Mouse (Mus musculus): ENCODE data around the gene Klc4. TPM values are rescaled to one million over a fixed set of nuclear protein-coding genes. Genes with fewer than 3 reads are reported as not detected.
A peak's percentile ranks its signal among the peaks of the same experiment; 100 is the strongest.

Klc4 gene
- polyA plus RNA-seq, 1 experiment from 2014 or later = 22.5 TPM

GRCm38 (mm10) chr17:46674530-46675283 lies 28.9 kb upstream of the Klc4 start:
- H3K36me3 ChIP-seq = peaks cover 70% of the 10 kb centered on the region
- H3K27me3 ChIP-seq (ENCODE audit: insufficient read depth, poor library complexity, severe bottlenecking) = no peaks in the 10 kb centered on the region
- H3K27ac ChIP-seq = peak overlapping the region; percentile 85
- no peaks in the 10 kb centered on the region for H3K9me3 ChIP-seq
- DNase-seq (ENCODE audit: low spot score) = no peak
- H3K4me1 ChIP-seq = peaks cover 39% of the 10 kb centered on the region
- 22% methylated on average over 15 of the region's 15 CpGs for WGBS
- peak overlapping the region; percentile 79 for H3K4me3 ChIP-seq

DNA sequence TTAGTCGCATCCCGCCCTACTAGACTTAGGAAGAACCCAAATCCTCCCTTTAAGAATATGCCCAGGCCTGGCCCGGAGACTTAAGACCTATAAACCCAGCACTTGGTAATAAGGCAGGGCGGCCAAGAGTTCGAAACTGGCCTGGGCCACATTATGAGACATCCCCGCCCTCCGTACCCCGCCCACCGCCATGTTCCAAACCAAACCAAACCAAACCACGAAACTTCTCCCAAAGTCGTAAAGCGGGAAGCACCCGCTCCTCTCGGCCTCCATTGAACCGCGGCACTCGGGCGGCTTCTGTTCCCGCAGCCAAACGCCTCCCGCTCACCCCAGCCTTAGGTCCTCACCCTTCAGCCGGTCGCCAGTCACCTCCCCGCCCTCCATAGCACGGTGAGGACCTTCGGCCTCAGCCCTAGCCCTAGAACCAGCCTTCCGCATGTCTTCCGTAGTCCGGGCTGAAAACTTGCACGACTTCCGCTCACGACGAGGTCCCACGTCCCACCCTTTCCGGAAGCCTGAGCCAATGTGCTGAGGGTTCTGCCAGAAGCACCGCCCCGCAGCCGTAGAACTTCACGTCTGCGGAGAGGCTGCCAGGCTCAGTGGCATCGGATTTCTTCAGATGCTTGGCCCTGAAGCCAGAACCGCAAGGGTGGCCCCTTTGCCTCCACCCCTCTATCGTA lies 28.2 kb upstream of the Klc4 start, which contains the start of gene Rrp36:
Gene Rrp36, minus strand, starts transcription at position 503 of the 680 bp plus-strand sequence.
- H3K36me3 ChIP-seq = peaks cover 75% of the 10 kb centered on the region
- under 1% methylated on average over 43 of the region's 43 CpGs for WGBS
- H3K9me3 ChIP-seq = no peaks in the 10 kb centered on the region
- peak within 1 kb of the TSS; percentile 85 for H3K27ac ChIP-seq
- peaks cover 32% of the 10 kb centered on the region for H3K4me1 ChIP-seq
- DNase-seq (ENCODE audit: low spot score) = peak; percentile 97
- no peaks in the 10 kb centered on the region for H3K27me3 ChIP-seq (ENCODE audit: insufficient read depth, poor library complexity, severe bottlenecking)
- H3K4me3 ChIP-seq = peak within 1 kb of the TSS; percentile 79

- peaks cover 16% of the 10 kb centered on the region for H3K4me1 ChIP-seq
- 97% methylated on average over 10 of the region's 10 CpGs for WGBS
- H3K4me3 ChIP-seq = no peak overlapping the region
- peaks cover 74% of the 10 kb centered on the region for H3K36me3 ChIP-seq
- H3K27ac ChIP-seq = no peak overlapping the region
- DNase-seq (ENCODE audit: low spot score) = no peak
- no peaks in the 10 kb centered on the region for H3K27me3 ChIP-seq (ENCODE audit: insufficient read depth, poor library complexity, severe bottlenecking)
- no peaks in the 10 kb centered on the region for H3K9me3 ChIP-seq
Observed at GRCm38 (mm10) chr17:46669911-46670310, 24.1 kb upstream of the Klc4 start.

GRCm38 (mm10) chr17:46667712-46668111 lies 21.9 kb upstream of the Klc4 start:
- 89% methylated on average over 16 of the region's 16 CpGs for WGBS
- Histone ChIP-seq H3K9me3 (no peaks in the 10 kb centered on the region), H3K27ac (no peak overlapping the region), H3K4me3 (no peak overlapping the region), H3K4me1 (peaks cover under 1% of the 10 kb centered on the region; the same call in 1 of the 2 replicates), H3K27me3 (ENCODE audit: insufficient read depth, poor library complexity, severe bottlenecking) (no peaks in the 10 kb centered on the region), H3K36me3 (peaks cover 89% of the 10 kb centered on the region)
- no peak for DNase-seq (ENCODE audit: low spot score)

- no peaks in the 10 kb centered on the region for H3K27me3 ChIP-seq (ENCODE audit: insufficient read depth, poor library complexity, severe bottlenecking)
- peaks cover 97% of the 10 kb centered on the region for H3K36me3 ChIP-seq
- no peak overlapping the region for H3K27ac ChIP-seq
- no peak for DNase-seq (ENCODE audit: low spot score)
- WGBS = 87% methylated on average over 5 of the region's 5 CpGs
- no peaks in the 10 kb centered on the region for H3K4me1 ChIP-seq
- H3K9me3 ChIP-seq = no peaks in the 10 kb centered on the region
- no peak overlapping the region for H3K4me3 ChIP-seq
Observed at GRCm38 (mm10) chr17:46662730-46663129, 16.9 kb upstream of the Klc4 start.

DNA sequence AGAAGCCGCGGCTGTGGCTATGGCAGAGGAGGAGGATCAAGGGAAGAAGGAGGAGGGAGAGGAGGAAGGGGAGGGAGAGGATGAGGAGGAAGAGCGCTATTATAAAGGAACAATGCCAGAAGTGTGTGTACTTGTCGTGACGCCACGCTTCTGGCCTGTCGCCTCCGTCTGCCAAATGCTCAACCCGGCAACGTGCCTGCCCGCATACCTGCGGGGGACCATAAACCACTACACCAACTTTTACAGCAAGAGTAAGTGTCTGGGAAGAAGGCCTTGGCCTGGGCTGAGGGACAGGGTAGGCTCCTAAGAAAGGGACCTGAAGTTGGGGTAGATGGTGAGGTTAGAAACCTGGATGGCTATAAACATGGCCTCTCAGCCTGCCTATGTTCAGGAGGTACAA lies 16.2 kb upstream of the Klc4 start:
- DNase-seq (ENCODE audit: low spot score) = no peak
- peaks cover 2% of the 10 kb centered on the region; the same call in 1 of the 2 replicates for H3K4me1 ChIP-seq
- no peaks in the 10 kb centered on the region for H3K9me3 ChIP-seq
- no peaks in the 10 kb centered on the region for H3K27me3 ChIP-seq (ENCODE audit: insufficient read depth, poor library complexity, severe bottlenecking)
- no peak overlapping the region for H3K4me3 ChIP-seq
- 93% methylated on average over 12 of the region's 12 CpGs for WGBS
- H3K27ac ChIP-seq = no peak overlapping the region
- H3K36me3 ChIP-seq = peaks cover 99% of the 10 kb centered on the region

GRCm38 (mm10) chr17:46661351-46661750 lies 15.5 kb upstream of the Klc4 start:
- Histone ChIP-seq H3K9me3 (no peaks in the 10 kb centered on the region), H3K27ac (no peak overlapping the region), H3K4me1 (peaks cover 2% of the 10 kb centered on the region; the same call in 1 of the 2 replicates), H3K4me3 (no peak overlapping the region), H3K36me3 (peaks cover 99% of the 10 kb centered on the region), H3K27me3 (ENCODE audit: insufficient read depth, poor library complexity, severe bottlenecking) (no peaks in the 10 kb centered on the region)
- DNase-seq (ENCODE audit: low spot score) = no peak
- WGBS = 90% methylated on average over 9 of the region's 9 CpGs

- 79% methylated on average over 6 of the region's 6 CpGs for WGBS
- Histone ChIP-seq H3K4me1 (peaks cover 35% of the 10 kb centered on the region), H3K4me3 (no peak overlapping the region)
Observed at GRCm38 (mm10) chr17:46656054-46656453, 10.2 kb upstream of the Klc4 start.

DNA sequence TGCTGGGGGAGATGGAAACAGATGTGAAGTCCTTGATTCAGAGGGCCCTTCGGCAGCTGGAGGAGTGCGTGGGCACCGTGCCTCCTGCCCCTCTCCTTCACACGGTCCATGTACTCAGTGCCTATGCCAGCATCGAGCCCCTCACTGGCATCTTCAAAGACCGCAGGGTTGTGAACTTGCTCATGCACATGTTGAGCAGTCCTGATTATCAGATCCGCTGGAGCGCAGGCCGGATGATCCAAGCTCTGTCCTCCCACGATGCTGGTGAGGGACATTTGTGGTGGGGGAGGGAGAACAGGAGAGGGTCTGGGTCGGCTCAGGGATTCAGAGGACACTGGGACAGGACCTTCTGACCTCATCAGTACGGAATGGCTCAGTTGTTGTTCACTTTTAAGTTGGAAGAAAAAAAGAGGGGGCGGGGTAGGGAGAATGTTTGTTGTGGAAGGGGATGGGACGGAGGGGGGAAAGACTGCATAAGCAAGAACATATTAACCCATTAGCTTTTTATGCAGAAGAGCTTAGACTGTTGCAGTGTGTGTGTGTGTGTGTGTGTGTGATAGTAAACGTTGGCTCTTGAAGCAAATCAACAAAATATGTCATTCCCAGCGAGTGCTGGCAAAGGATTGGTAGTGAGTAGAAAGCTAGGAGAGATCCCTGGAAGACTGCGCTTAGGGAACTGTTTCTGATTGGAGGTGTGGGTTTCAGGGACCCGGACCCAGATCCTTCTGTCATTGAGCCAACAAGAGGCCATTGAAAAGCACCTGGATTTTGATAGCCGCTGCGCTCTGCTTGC lies 6.1 kb upstream of the Klc4 start:
- WGBS = 64% methylated on average over 20 of the region's 20 CpGs
- Histone ChIP-seq H3K27me3 (ENCODE audit: insufficient read depth, poor library complexity, severe bottlenecking) (no peaks in the 10 kb centered on the region), H3K4me1 (peaks cover 54% of the 10 kb centered on the region), H3K9me3 (no peaks in the 10 kb centered on the region), H3K36me3 (peaks cover 68% of the 10 kb centered on the region), H3K27ac (peak overlapping the region; percentile 98), H3K4me3 (peak overlapping the region; percentile 77)
- no peak for DNase-seq (ENCODE audit: low spot score)

More at GRCm38 (mm10) chr17:46656054-46656453, 10.2 kb upstream of the Klc4 start:
- Histone ChIP-seq H3K9me3 (no peaks in the 10 kb centered on the region), H3K36me3 (peaks cover 92% of the 10 kb centered on the region), H3K27me3 (ENCODE audit: insufficient read depth, poor library complexity, severe bottlenecking) (no peaks in the 10 kb centered on the region), H3K27ac (no peak overlapping the region)
- DNase-seq (ENCODE audit: low spot score) = no peak

- Histone ChIP-seq H3K27ac (peak overlapping the region; percentile 98), H3K9me3 (no peaks in the 10 kb centered on the region), H3K4me1 (peaks cover 59% of the 10 kb centered on the region), H3K4me3 (peak overlapping the region; percentile 77), H3K27me3 (ENCODE audit: insufficient read depth, poor library complexity, severe bottlenecking) (no peaks in the 10 kb centered on the region), H3K36me3 (peaks cover 61% of the 10 kb centered on the region)
- 70% methylated on average over 17 of the region's 17 CpGs for WGBS
- DNase-seq (ENCODE audit: low spot score) = no peak
Observed at GRCm38 (mm10) chr17:46651292-46651691, 5.5 kb upstream of the Klc4 start.

GRCm38 (mm10) chr17:46650232-46651031 lies 4.6 kb upstream of the Klc4 start, which contains the start of gene Cul7:
Gene Cul7, plus strand, starts transcription at chr17:46650337.
- Histone ChIP-seq H3K4me3 (peak within 1 kb of the TSS; percentile 77), H3K27ac (peak within 1 kb of the TSS; percentile 98), H3K9me3 (no peaks in the 10 kb centered on the region), H3K4me1 (peaks cover 55% of the 10 kb centered on the region), H3K27me3 (ENCODE audit: insufficient read depth, poor library complexity, severe bottlenecking) (no peaks in the 10 kb centered on the region), H3K36me3 (peaks cover 53% of the 10 kb centered on the region)
- peak; percentile 98 for DNase-seq (ENCODE audit: low spot score)
- under 1% methylated on average over 57 of the region's 58 CpGs for WGBS

- Histone ChIP-seq H3K4me1 (peaks cover 60% of the 10 kb centered on the region), H3K36me3 (peaks cover 48% of the 10 kb centered on the region)
Observed at GRCm38 (mm10) chr17:46649811-46650210, 4.0 kb upstream of the Klc4 start.

More at GRCm38 (mm10) chr17:46649811-46650210, 4.0 kb upstream of the Klc4 start:
- DNase-seq (ENCODE audit: low spot score) = no peak
- WGBS = 34% methylated on average over 15 of the region's 15 CpGs
- no peaks in the 10 kb centered on the region for H3K27me3 ChIP-seq (ENCODE audit: insufficient read depth, poor library complexity, severe bottlenecking)
- H3K9me3 ChIP-seq = no peaks in the 10 kb centered on the region
- H3K27ac ChIP-seq = peak overlapping the region; percentile 98
- H3K4me3 ChIP-seq = peak overlapping the region; percentile 77

All from heart, embryonic 10.5 days (tissue).